Mouse (Mus musculus): ENCODE data around the gene Elobl. TPM values are rescaled to one million over a fixed set of nuclear protein-coding genes. Genes with fewer than 3 reads are reported as not detected.

Elobl gene
- polyA plus RNA-seq (2015; fragmentation: Nextera tagmentation; extraction: Ambion mirVana): not detected in 2 replicates

DNA sequence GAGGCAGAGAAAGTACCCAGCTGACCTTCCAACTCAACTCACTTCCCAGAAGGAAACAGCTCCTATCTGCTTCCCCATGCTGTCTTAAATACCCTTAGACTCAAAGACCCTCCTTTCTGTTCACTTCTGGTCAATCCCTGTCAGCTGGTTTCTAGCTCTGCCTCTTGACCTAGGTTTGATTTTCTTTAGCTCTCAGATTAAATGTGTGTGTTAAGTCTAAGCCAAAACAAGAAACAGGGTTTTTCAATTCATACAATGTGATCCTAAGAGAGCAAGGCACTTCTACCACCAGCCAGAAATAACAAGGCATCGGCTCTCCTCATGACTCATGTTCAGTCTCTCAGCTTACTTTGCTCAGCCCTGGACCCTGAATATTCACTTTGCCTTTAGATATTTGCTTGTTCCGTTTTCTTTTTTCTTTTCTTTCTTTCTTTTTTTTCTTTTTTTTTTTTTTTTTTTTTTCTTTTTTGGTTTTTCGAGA, at the start of gene Elobl:
Gene Elobl, minus strand, starts transcription at position 51 of the 481 bp plus-strand sequence.
- no peak for ATAC-seq (replicated peaks)
- H3K36me3 ChIP-seq: no peaks in the 10 kb centered on the region
- H3K4me3 ChIP-seq: no peak within 1 kb of the TSS
- no peaks in the 10 kb centered on the region for H3K9me3 ChIP-seq
- WGBS: 91% methylated on average over 2 of the region's 3 CpGs
- no peaks in the 10 kb centered on the region for H3K27me3 ChIP-seq
- no peak within 1 kb of the TSS for H3K9ac ChIP-seq (replicated peaks)
- no peaks in the 10 kb centered on the region for H3K4me1 ChIP-seq
- no peak within 1 kb of the TSS for H3K4me2 ChIP-seq (replicated peaks)
- H3K27ac ChIP-seq (replicated peaks): no peak within 1 kb of the TSS

- H3K36me3 ChIP-seq: no peaks in the 10 kb centered on the region
- H3K4me3 ChIP-seq: no peak overlapping the region
- no peaks in the 10 kb centered on the region for H3K9me3 ChIP-seq
- no peak for ATAC-seq (replicated peaks)
- 89% methylated on average over 5 of the region's 5 CpGs for WGBS
- H3K9ac ChIP-seq (replicated peaks): no peak overlapping the region
- no peaks in the 10 kb centered on the region for H3K4me1 ChIP-seq
- no peaks in the 10 kb centered on the region for H3K27me3 ChIP-seq
- no peak overlapping the region for H3K4me2 ChIP-seq (replicated peaks)
- H3K27ac ChIP-seq (replicated peaks): no peak overlapping the region
These were observed 45.5 kb upstream of the Elobl start for GRCm38 (mm10) chr11:89012241-89012640.

- Histone ChIP-seq H3K27ac (replicated peaks) (no peak overlapping the region), H3K9me3 (no peaks in the 10 kb centered on the region), H3K4me3 (no peak overlapping the region), H3K4me1 (no peaks in the 10 kb centered on the region), H3K36me3 (no peaks in the 10 kb centered on the region), H3K27me3 (no peaks in the 10 kb centered on the region), H3K4me2 (replicated peaks) (no peak overlapping the region), H3K9ac (replicated peaks) (no peak overlapping the region)
- WGBS: 69% methylated on average over 7 of the region's 7 CpGs
- ATAC-seq (replicated peaks): no peak
These were observed 42.8 kb upstream of the Elobl start for GRCm38 (mm10) chr11:89009496-89009895.

DNA sequence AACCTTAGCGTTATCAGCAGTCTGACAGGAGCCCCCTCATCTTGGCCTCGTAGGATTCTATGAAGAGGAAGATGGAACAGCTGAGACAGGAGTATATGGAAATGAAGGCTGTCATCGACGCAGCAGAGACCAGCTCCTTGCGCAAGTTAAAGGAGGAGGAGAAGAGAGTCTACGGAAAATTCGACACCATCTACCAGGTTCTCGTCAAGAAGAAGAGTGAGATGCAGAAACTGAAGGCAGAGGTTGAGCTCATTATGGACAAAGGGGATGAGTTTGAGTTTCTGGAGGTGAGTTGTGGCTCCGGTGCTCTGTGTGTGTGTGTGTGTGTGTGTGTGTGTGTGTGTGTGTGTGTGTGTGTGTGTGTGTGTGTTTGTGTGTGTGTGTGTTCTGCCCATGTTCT, 42.3 kb upstream of the Elobl start:
- Histone ChIP-seq H3K9me3 (no peaks in the 10 kb centered on the region), H3K36me3 (no peaks in the 10 kb centered on the region), H3K4me1 (no peaks in the 10 kb centered on the region), H3K27ac (replicated peaks) (no peak overlapping the region), H3K9ac (replicated peaks) (no peak overlapping the region), H3K4me2 (replicated peaks) (no peak overlapping the region), H3K4me3 (no peak overlapping the region), H3K27me3 (no peaks in the 10 kb centered on the region)
- WGBS: 95% methylated on average over 9 of the region's 9 CpGs
- no peak for ATAC-seq (replicated peaks)

DNA sequence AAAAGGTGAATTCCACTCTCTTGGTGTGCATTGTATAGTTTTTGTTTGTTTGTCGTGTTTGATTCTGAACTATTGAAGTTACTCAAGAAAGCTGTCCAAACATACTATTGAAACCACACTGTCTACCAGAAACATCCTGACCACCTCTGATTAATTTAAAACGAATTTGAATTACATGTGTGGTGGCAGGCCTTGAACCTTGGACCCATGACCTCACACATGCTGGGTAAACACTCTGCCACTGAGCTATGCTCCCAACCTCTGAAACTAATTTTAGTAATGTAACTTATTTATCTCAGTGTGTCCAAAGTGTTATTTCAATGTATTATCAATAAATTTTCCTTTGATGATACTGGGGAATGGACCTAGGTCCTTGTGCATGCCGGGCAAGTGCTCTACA, 40.9 kb upstream of the Elobl start:
- no peaks in the 10 kb centered on the region for H3K27me3 ChIP-seq
- 85% methylated on average over 3 of the region's 3 CpGs for WGBS

DNA sequence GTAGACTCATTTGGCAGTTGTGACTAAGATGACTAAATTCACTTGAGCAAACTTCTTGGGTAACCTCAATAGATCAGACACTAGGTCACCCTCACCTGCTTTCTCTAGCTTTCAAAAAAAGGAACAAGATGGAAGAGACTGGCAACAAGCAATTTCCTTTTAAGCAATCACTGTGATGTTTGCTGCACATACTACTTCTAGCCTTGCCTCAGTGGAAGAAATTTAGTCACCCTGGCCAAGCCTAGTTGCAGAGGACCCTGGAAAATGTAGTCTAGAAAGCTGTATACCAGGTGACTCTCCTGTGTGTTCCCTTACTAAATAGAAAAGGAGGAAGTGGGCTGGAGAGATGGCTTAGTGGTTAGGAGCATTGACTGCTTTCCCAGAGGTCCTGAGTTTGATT, 39.7 kb upstream of the Elobl start:
- Histone ChIP-seq H3K27me3 (no peaks in the 10 kb centered on the region), H3K27ac (replicated peaks) (no peak overlapping the region), H3K9ac (replicated peaks) (no peak overlapping the region), H3K4me2 (replicated peaks) (no peak overlapping the region), H3K4me1 (no peaks in the 10 kb centered on the region), H3K36me3 (no peaks in the 10 kb centered on the region), H3K4me3 (no peak overlapping the region), H3K9me3 (no peaks in the 10 kb centered on the region)
- no peak for ATAC-seq (replicated peaks)

More for the DNA sequence above, 40.9 kb upstream of the Elobl start:
- no peak for ATAC-seq (replicated peaks)
- Histone ChIP-seq H3K4me3 (no peak overlapping the region), H3K4me1 (no peaks in the 10 kb centered on the region), H3K27ac (replicated peaks) (no peak overlapping the region), H3K9ac (replicated peaks) (no peak overlapping the region), H3K9me3 (no peaks in the 10 kb centered on the region), H3K36me3 (no peaks in the 10 kb centered on the region), H3K4me2 (replicated peaks) (no peak overlapping the region)

- H3K9ac ChIP-seq (replicated peaks): no peak overlapping the region
- H3K4me2 ChIP-seq (replicated peaks): no peak overlapping the region
- H3K27ac ChIP-seq (replicated peaks): no peak overlapping the region
- no peaks in the 10 kb centered on the region for H3K4me1 ChIP-seq
- WGBS: 86% methylated on average over 5 of the region's 5 CpGs
- peaks cover under 1% of the 10 kb centered on the region; the same call in 1 of the 2 replicates for H3K27me3 ChIP-seq
- ATAC-seq (replicated peaks): no peak
- H3K36me3 ChIP-seq: no peaks in the 10 kb centered on the region
- no peaks in the 10 kb centered on the region for H3K9me3 ChIP-seq
- no peak overlapping the region for H3K4me3 ChIP-seq
These were observed 38.7 kb upstream of the Elobl start for GRCm38 (mm10) chr11:89005473-89005872.

DNA sequence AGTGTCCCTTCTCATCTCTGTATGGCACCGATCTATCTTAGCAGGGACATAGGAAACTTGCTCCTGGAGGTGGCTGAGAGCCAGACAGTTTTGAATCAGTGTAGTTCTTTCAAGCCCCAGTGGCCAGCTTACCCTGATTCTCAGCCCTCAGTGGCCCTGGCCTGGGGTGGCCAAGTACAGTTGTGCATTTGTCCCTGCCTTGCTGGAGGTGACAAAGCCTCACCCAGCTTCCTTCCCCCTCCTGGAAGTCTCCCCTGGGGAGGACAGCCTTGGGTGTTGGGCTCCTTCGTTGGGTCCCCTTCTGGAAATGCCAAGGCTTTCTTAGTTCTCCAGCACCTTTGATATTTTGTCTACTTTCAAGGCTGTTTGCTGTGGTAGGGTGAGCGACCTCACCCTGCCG, 37.0 kb upstream of the Elobl start:
- Histone ChIP-seq H3K9me3 (no peaks in the 10 kb centered on the region), H3K27ac (replicated peaks) (no peak overlapping the region), H3K9ac (replicated peaks) (no peak overlapping the region), H3K27me3 (peaks cover 18% of the 10 kb centered on the region), H3K36me3 (no peaks in the 10 kb centered on the region), H3K4me1 (peaks cover 8% of the 10 kb centered on the region; the same call in 1 of the 2 replicates), H3K4me2 (replicated peaks) (no peak overlapping the region), H3K4me3 (no peak overlapping the region)
- ATAC-seq (replicated peaks): no peak
- WGBS: 85% methylated on average over 4 of the region's 4 CpGs

GRCm38 (mm10) chr11:89003078-89003477, 36.3 kb upstream of the Elobl start:
- Histone ChIP-seq H3K36me3 (no peaks in the 10 kb centered on the region), H3K9ac (replicated peaks) (no peak overlapping the region), H3K4me1 (peaks cover 8% of the 10 kb centered on the region; the same call in 1 of the 2 replicates), H3K9me3 (no peaks in the 10 kb centered on the region), H3K27me3 (peaks cover 18% of the 10 kb centered on the region), H3K4me3 (no peak overlapping the region), H3K27ac (replicated peaks) (no peak overlapping the region), H3K4me2 (replicated peaks) (no peak overlapping the region)
- ATAC-seq (replicated peaks): no peak
- 76% methylated on average over 6 of the region's 6 CpGs for WGBS

GRCm38 (mm10) chr11:89002621-89003020, 35.9 kb upstream of the Elobl start:
- no peak overlapping the region for H3K4me2 ChIP-seq (replicated peaks)
- peaks cover 18% of the 10 kb centered on the region for H3K27me3 ChIP-seq
- H3K36me3 ChIP-seq: no peaks in the 10 kb centered on the region
- no peak overlapping the region for H3K4me3 ChIP-seq
- no peak for ATAC-seq (replicated peaks)
- H3K9me3 ChIP-seq: no peaks in the 10 kb centered on the region
- 61% methylated on average over 5 of the region's 5 CpGs for WGBS
- H3K9ac ChIP-seq (replicated peaks): no peak overlapping the region
- peaks cover 8% of the 10 kb centered on the region; the same call in 1 of the 2 replicates for H3K4me1 ChIP-seq
- H3K27ac ChIP-seq (replicated peaks): no peak overlapping the region

DNA sequence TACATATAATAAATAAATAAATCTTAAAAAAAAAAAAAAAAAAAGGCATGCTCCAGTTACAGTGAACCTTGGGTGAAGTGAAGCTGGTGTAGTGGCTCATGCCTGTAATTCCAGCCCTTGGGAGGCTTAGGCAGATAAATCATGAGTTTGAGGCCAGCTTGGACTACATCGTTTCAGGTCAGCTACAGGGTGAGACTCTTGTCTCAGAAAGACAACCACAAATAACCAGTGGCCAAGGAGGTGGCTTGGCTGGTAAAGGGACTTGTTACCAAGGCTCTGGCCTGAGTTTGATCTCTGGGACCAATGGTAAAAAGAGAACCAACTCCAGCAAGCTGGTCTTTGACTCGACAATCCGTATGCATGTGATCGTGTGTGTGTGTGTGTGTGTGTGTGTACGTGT, 35.3 kb upstream of the Elobl start:
- H3K27me3 ChIP-seq: peaks cover 18% of the 10 kb centered on the region
- no peak overlapping the region for H3K4me3 ChIP-seq
- 95% methylated on average over 5 of the region's 5 CpGs for WGBS
- H3K36me3 ChIP-seq: no peaks in the 10 kb centered on the region
- no peak for ATAC-seq (replicated peaks)
- H3K9me3 ChIP-seq: no peaks in the 10 kb centered on the region
- no peak overlapping the region for H3K9ac ChIP-seq (replicated peaks)
- H3K27ac ChIP-seq (replicated peaks): no peak overlapping the region
- no peak overlapping the region for H3K4me2 ChIP-seq (replicated peaks)
- H3K4me1 ChIP-seq: peaks cover 8% of the 10 kb centered on the region; the same call in 1 of the 2 replicates

- Histone ChIP-seq H3K4me3 (no peak overlapping the region), H3K27me3 (peaks cover 18% of the 10 kb centered on the region), H3K9ac (replicated peaks) (no peak overlapping the region), H3K4me2 (replicated peaks) (no peak overlapping the region), H3K9me3 (no peaks in the 10 kb centered on the region), H3K36me3 (no peaks in the 10 kb centered on the region), H3K27ac (replicated peaks) (no peak overlapping the region), H3K4me1 (peaks cover 8% of the 10 kb centered on the region; the same call in 1 of the 2 replicates)
- 94% methylated on average over 7 of the region's 7 CpGs for WGBS
- ATAC-seq (replicated peaks): no peak
These were observed 34.8 kb upstream of the Elobl start for GRCm38 (mm10) chr11:89001569-89001968.

DNA sequence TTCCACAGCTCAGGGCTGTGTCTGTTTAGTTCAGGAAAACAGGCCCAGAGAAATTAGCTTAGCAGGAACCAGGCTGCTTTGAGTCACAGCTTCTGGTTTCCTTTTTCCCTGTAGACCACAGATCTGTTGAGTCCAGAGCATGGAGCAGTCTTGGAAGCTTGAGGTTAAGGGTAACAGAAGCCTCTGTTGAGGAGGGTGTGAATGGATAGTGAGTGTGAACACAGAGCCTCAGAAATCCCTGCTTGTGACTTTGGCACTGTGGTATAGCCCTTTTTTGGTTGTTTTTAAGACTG, 33.7 kb upstream of the Elobl start:
- no peaks in the 10 kb centered on the region for H3K36me3 ChIP-seq
- peaks cover 8% of the 10 kb centered on the region; the same call in 1 of the 2 replicates for H3K4me1 ChIP-seq
- no peak overlapping the region for H3K27ac ChIP-seq (replicated peaks)
- H3K9me3 ChIP-seq: no peaks in the 10 kb centered on the region
- H3K27me3 ChIP-seq: peaks cover 18% of the 10 kb centered on the region
- no peak for ATAC-seq (replicated peaks)
- no peak overlapping the region for H3K9ac ChIP-seq (replicated peaks)
- H3K4me3 ChIP-seq: no peak overlapping the region
- H3K4me2 ChIP-seq (replicated peaks): no peak overlapping the region

Data from forebrain, embryonic 15.5 days (tissue).